Mouse (Mus musculus): ENCODE measurements around the gene Brca2.

Gene Brca2

DNA sequence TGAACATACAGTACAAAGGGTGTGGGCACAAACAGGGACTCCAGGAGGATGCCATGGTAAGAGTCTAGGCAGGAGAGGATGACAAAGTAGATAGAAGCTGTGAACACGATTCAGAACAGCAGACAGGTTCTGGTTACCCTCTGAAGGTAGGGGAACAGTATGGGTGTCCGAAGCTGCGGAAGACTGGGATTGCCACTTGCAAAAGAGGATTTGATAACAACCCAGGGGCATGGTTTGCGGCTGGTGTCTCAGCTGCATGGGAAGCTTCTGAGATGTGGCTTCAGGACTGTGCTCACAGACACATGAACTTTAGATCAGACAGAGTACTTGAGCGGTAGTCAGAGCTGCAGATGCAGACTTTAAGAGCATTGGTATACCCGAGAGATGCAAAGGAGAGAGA is 42.0 kb downstream of the Brca2 start:
- DNase-seq (ENCODE audit: low spot score): no peak

DNA sequence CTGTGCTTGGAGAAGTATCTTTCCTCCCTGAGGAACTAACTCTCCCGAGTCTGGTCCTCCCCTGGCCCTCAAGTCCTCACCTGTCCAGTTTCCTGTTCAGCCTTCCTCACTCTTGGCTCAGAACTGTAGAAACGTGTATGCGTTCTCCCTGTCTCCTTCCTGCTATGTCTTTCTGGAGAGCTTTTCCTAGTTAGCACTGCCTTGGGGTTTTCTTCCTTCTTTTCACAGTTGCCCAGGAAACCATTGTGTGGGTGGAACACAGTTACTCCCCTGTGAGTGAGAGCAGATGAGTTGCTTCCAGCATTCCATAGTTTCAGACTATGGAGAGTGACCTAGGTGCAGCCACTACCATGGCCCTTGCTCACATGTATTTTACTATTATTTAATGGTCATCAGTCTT is 43.8 kb downstream of the Brca2 start:
- DNase-seq (ENCODE audit: low spot score): no peak

GRCm38 (mm10) chr5:150566971-150567370 is 44.5 kb downstream of the Brca2 start:
- DNase-seq (ENCODE audit: low spot score): no peak

DNA sequence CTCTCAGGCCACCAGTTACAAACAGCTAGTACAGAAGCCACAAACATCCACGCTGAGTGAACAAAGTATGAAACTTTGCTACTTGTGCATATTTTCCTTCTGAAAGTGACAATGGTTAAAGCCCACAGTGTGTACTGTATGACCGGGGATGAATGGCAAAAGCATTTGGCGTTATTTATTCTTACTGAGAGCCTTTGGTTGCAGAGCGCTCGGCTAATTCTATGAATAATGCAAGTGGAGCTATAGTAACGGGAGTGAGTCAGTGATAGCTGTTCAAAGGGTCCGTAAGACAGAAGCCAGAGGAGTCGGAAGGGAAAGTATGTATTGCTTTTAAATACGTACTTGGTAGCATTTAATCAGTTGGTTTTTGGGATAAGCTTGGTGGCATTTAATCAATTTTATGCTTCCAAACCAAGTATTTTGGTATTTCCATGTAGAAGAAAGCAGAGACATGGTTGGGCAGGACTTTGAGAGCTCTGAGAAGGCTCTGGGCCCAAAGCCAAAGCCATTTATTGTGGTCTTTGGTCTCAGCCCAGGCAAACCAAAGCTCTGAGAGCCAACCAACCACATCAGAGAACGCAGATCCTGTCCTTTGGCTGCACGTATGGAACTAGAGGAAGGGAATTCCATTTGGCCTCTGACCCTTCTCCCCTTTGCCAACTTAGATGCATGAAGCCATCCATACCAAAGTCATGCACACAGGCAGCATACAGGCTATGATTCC is 48.2 kb downstream of the Brca2 start:
- no peak for DNase-seq (ENCODE audit: low spot score)

- no peak for DNase-seq (ENCODE audit: low spot score)
These were observed 52.0 kb downstream of the Brca2 start for GRCm38 (mm10) chr5:150574403-150574802.

DNA sequence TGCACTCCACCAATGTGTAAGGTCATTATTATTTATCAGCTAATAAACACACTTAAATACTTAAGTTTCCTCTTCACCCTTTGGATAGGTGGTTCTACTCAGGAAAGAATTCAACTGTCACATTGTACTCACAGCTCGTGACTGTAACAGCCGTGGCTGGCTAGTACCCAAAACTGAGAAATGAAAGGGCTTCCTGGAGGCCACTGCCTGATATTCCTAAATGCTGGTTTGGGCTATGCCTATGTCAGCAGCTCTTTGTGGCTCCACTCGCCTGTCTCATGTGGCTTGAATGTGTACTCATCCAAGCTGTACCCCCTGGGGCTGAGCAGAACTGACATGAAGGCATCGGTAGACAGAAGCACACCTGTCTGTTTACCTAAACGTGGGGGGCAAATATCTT is 52.5 kb downstream of the Brca2 start:
- DNase-seq (ENCODE audit: low spot score): no peak

DNA sequence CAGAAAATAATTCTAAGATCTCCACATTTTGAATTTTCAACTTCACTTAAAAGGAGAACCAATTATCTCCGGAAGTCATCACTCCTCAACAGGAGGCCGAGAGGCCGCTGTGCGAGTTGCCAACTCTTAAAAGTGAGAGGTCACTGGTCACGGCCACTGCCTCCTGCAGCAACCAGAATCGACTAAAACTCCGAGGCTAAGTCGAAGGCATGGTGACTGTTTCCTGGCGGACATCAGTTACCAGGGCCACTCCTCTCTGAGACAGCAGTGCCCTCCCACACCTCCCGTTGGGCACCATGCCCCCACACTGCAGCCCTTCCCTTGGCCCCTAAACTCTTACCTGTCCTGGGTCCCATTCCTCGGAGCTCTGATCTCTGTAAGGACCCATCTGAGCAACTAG is 54.4 kb downstream of the Brca2 start:
- no peak for DNase-seq (ENCODE audit: low spot score)

GRCm38 (mm10) chr5:150578613-150579171 is 56.3 kb downstream of the Brca2 start:
- DNase-seq (ENCODE audit: low spot score): no peak

GRCm38 (mm10) chr5:150581180-150581579 is 58.8 kb downstream of the Brca2 start:
- no peak for DNase-seq (ENCODE audit: low spot score)

GRCm38 (mm10) chr5:150583181-150583580 is 60.8 kb downstream of the Brca2 start:
- DNase-seq (ENCODE audit: low spot score): no peak

- DNase-seq (ENCODE audit: low spot score): no peak
These were observed 61.3 kb downstream of the Brca2 start for GRCm38 (mm10) chr5:150583622-150584336.

DNA sequence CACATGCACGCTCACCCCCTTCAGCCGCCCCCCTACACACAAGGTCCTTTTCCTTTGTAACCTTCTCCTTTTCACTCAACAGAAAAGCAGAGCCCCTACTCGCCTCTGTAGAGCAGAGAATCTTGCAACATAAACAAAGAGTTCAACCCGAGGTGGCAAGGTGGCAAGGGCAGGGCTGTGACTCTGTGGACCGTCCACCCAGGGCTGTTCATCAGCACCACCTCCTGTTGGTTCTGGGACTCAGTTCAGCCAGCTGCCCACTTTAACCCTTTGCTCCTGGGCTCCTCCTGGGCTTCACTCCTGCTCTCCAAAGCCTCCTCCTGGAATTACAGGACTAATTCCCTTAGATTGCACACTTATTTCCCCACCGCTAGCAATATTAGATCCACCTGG is 61.9 kb downstream of the Brca2 start:
- DNase-seq (ENCODE audit: low spot score): no peak

GRCm38 (mm10) chr5:150589945-150590344 is 67.5 kb downstream of the Brca2 start:
- DNase-seq (ENCODE audit: low spot score): no peak

DNA sequence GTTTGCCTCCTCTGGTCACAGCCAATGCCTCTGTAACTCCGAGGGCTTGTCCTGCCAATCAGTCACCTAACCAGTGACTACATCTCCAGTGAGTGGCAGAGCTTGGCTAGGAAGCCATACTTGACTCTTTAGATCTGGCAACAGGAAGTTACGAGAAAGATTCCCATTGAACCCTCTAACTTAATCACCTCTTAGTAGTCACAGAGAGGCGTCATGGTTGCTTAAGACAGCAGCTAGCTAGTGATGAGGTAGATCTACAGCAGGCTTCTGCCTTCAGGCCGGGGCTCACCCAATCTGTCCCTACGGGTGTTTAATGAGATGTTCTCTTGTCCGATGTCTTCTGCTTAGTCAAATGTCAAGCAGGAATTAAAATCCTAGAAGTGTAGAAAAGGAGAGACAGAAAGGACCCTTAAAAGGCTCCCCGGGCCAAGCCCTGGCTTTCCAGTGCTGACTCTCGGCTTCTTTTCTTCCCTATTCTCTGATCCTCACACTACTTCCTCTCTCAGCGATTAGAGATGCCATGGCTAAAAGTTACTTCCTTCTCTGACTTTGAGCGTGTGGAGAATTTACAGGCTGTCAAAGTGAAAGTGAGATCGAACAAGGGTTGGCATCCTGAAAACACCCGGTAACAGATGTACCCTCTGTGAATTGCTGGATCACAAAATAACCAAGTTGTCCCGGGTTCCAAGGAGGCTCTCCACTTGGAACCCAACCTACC is 69.9 kb downstream of the Brca2 start:
- DNase-seq (ENCODE audit: low spot score): no peak

- DNase-seq (ENCODE audit: low spot score): no peak
These were observed 70.7 kb downstream of the Brca2 start for GRCm38 (mm10) chr5:150592904-150593755.

DNA sequence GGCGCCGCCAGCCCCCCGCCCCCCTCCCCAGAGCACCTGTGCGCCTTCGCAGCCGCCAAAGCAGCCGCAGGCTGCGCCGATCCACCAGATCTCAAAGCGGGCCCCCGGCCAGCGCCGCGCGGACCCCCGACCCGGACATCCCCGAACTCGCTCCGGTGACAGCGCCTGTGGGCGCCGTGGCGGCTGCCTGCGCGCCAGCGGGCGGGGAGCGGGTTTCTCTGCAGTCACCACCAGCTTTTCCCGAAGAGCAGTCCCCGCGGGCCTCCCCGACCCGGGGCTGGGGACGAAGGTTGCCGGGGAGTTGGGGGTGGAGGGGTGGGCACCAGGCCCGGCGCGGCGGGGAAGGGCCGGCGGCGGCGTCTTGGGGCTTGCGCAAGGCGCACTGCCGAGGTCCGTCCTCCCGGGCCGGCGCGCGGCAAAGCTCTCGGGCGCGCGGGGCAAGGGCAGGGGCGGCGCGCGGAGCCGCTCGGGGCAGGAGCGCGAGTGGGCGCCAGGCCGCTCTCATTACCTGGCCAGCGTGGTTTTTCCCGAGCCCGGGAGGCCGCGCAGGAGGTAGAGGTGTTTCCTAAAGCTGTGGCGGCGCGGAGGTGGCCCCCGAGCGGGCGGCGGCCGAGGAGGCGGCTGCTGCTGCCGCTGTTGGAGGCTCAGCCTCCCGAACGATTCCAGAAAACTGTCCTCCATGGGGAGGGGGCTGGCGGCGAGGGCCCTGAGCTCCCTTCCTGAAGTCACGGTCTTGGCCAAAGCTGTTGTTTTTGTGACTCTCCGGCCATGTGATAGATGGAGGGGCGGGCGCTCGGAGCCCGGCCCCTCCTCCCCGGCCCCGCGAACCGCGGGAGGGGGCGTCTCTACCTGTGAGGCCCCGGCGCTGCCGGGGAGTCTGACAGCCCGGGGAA is 71.6 kb downstream of the Brca2 start:
- peak; percentile 27 for DNase-seq (ENCODE audit: low spot score)

DNA sequence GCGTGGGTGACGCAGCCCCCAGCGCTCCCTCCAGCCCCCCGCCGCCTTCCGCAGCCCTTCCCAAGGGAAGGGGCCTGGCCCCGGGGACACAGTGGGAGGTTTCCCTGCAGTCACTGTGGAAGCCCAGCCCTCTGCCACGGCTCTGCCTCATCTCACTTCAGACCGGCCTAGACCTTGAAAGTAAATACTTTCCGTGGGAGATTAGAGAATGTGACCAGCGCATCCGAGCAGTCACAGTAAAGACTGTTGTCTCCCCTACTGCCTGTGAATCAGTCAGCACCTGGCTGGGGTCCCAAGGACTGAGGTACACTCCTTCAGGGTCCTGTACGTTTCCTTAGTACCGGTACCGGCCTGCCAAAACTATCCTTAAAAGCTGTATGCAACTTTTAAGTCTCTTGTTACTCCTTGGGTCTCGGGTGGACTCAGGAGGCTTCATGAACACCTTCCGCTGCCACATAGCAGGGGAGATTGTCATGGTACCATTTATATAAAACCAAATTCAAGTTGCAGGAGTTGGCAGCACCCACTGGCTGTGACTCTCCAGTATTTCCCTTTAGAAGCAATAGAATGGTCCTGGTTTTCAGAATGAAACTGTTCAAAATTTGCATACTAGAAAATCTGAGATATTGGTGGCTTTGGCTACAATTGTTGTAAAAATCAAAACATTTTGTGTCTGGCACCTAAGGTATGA is 72.4 kb downstream of the Brca2 start:
- no peak for DNase-seq (ENCODE audit: low spot score)

GRCm38 (mm10) chr5:150595366-150596016 is 73.1 kb downstream of the Brca2 start:
- DNase-seq (ENCODE audit: low spot score): no peak

DNA sequence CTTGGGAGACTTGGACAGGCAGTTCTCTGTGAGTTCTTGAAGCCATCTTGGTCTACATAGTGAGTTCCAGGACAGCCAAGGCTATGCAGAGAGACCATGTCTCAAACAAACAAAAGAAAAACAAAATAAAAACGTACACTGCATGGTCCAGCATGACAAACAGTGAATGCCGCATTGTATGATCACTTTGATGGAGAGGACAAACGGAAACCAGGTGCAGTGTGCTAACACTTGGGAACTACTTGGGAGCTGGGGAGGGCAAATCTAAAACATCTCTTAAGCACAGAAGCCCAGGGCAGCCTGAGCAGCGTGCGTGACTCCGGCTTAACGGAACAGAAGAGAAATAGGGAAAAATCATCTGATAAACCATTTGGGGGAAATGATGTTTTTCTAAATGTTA is 74.7 kb downstream of the Brca2 start, which contains the start of gene N4bp2l1:
Gene N4bp2l1, minus strand, starts transcription at position 101 of the 400 bp plus-strand sequence.
- no peak for DNase-seq (ENCODE audit: low spot score)
